ENCODE assay signal across 7 mouse cellular contexts in the genomic region with DNA sequence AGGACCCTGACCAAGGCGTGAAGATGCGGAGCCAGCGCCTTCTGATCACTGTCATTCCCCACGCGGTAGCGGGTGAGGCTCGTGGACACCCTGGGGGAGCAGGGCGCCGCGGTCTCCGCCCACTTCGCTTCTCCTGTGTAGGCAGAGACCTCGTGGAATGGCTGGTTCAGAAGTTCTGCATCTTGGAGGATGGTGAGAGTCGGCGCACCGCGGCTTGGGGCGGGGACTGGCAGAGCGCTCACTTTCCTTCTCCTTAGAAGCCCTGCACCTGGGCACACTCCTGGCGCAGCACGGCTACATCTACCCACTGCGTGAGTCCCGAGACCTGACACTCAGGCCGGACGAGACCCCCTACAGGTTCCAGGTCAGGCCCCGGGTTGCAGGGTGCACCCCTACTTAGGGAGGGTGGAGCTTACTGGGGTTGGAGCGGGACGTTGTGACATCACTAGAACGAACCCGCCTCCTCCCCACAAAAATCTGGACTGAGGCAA. TPM values are rescaled to one million over a fixed set of nuclear protein-coding genes. Genes with fewer than 3 reads are reported as not detected.
DNase-seq lines count a peak whose midpoint lies in the region; ATAC-seq and TF ChIP-seq lines count a peak whose summit lies in the region.

No protein-coding gene starts in this region.

- no peak for TF ChIP-seq EP300 in ES-Bruce4 (IDR thresholded peaks at IDR 0.05; ENCODE audit: insufficient read depth, low read depth, low read length)

- peak overlapping the region; percentile 50 for H3K9ac ChIP-seq in ES-Bruce4 (ENCODE audit: low read depth, poor library complexity, severe bottlenecking)
- H3K9ac ChIP-seq in forebrain, embryonic 11.5 days (ENCODE audit: low read length) = no peak overlapping the region; the same call in none of the 2 replicates
- H3K9ac ChIP-seq in stomach, embryonic 15.5 days = peak overlapping the region; percentile 10; the same call in 1 of the 2 replicates

- H3K27me3 ChIP-seq in ES-Bruce4 (ENCODE audit: control insufficient read depth, insufficient read depth, low read length, poor library complexity, severe bottlenecking) = no peaks in the 10 kb centered on the region; the same call in 1 of the 2 replicates
- peaks cover 44% of the 10 kb centered on the region for H3K27me3 ChIP-seq in forebrain, embryonic 11.5 days (ENCODE audit: control insufficient read depth, insufficient read depth, low read length)
- peaks cover 54% of the 10 kb centered on the region for H3K27me3 ChIP-seq in stomach, embryonic 15.5 days (replicated peaks)

- no peak overlapping the region for H3K27ac ChIP-seq in ES-Bruce4 (ENCODE audit: insufficient read depth, low read length)
- H3K27ac ChIP-seq in forebrain, embryonic 11.5 days (ENCODE audit: low read depth, low read length) = no peak overlapping the region
- H3K27ac ChIP-seq in macrophage = no peak overlapping the region
- no peak overlapping the region for H3K27ac ChIP-seq in stomach, embryonic 15.5 days

- H3K36me3 ChIP-seq in ES-Bruce4 (ENCODE audit: control insufficient read depth, insufficient read depth, low read length, poor library complexity, severe bottlenecking) (no peaks in the 10 kb centered on the region), macrophage (ENCODE audit: inconsistent target) (no peaks in the 10 kb centered on the region)
- H3K36me3 ChIP-seq in forebrain, embryonic 11.5 days (ENCODE audit: control insufficient read depth, insufficient read depth, low read length) = no peaks in the 10 kb centered on the region
- no peaks in the 10 kb centered on the region for H3K36me3 ChIP-seq in stomach, embryonic 15.5 days

- peaks cover 4% of the 10 kb centered on the region for H3K4me1 ChIP-seq in ES-Bruce4 (ENCODE audit: control insufficient read depth, insufficient read depth, low read length)
- peaks cover 17% of the 10 kb centered on the region for H3K4me1 ChIP-seq in forebrain, embryonic 11.5 days (replicated peaks; ENCODE audit: control insufficient read depth, insufficient read depth, low read length)
- peaks cover 21% of the 10 kb centered on the region for H3K4me1 ChIP-seq in stomach, embryonic 15.5 days

- H3K79me2 ChIP-seq in macrophage (ENCODE audit: inconsistent target) = no peaks in the 10 kb centered on the region

- WGBS in forebrain, embryonic 11.5 days = under 1% methylated on average over 30 of the region's 30 CpGs
- 1% methylated on average over 27 of the region's 30 CpGs for WGBS in macrophage (ENCODE audit: missing documents)
- WGBS in stomach, embryonic 15.5 days = 1% methylated on average over 30 of the region's 30 CpGs

- no peaks in the 10 kb centered on the region for H3K9me3 ChIP-seq in ES-Bruce4 (replicated peaks; ENCODE audit: control insufficient read depth, insufficient read depth, low read length, poor library complexity, severe bottlenecking)
- H3K9me3 ChIP-seq in forebrain, embryonic 11.5 days (ENCODE audit: control insufficient read depth, low read length) = no peaks in the 10 kb centered on the region
- H3K9me3 ChIP-seq in stomach, embryonic 15.5 days = no peaks in the 10 kb centered on the region

- TF ChIP-seq POLR2A in ES-Bruce4 (IDR thresholded peaks at IDR 0.05; ENCODE audit: insufficient read depth, low read length) = no peak

- H3K4me3 ChIP-seq in ES-Bruce4 (ENCODE audit: low read depth, low read length) (peak overlapping the region; percentile 94), macrophage (ENCODE audit: inconsistent target) (peak overlapping the region; percentile 54)
- H3K4me3 ChIP-seq in forebrain, embryonic 11.5 days (ENCODE audit: low read depth, low read length) = peak overlapping the region; percentile 34
- H3K4me3 ChIP-seq in stomach, embryonic 15.5 days (replicated peaks) = peak overlapping the region; percentile 53

- peak; percentile 43 to 68 for DNase-seq in adrenal gland, adult 18-20 months (ENCODE audit: low spot score in 2 of 2)
- no peak for DNase-seq in forebrain, embryonic 11.5 days (ENCODE audit: low spot score)
- peak; percentile 63 for DNase-seq in induced T-regulatory cell, adult 2 months (ENCODE audit: low read depth)
- DNase-seq in left cerebral cortex, adult 8-10 months (ENCODE audit: low spot score in 2 of 2) = peak; percentile 64 to 67

- peak overlapping the region; percentile 74 for H3K4me2 ChIP-seq in forebrain, embryonic 11.5 days (ENCODE audit: low read depth, low read length, severe bottlenecking)
- peak overlapping the region; percentile 96 for H3K4me2 ChIP-seq in stomach, embryonic 15.5 days

- ATAC-seq in forebrain, embryonic 11.5 days (replicated peaks; ENCODE audit: low FRiP score) = no peak
- no peak for ATAC-seq in stomach, embryonic 15.5 days (ENCODE audit: insufficient read depth, low FRiP score, low read depth)

- no peak for TF ChIP-seq CTCF in ES-Bruce4 (IDR thresholded peaks at IDR 0.05; ENCODE audit: low read depth, low read length)

RNA-seq across cellular contexts. Expression of gene Rgs11, which starts 0.6 kb away (rescaled TPM):
- polyA plus RNA-seq in ES-Bruce4 (2011; ENCODE audit: insufficient read depth, insufficient read length, low read depth, missing spikeins) (2.4 and 4.2 TPM in 2 replicates), macrophage (2018) (0.07 to 1.2 TPM (median 0.88 TPM) in 3 replicates)
- 10 to 100 TPM; 40.8 to 47.1 TPM for total RNA-seq in adrenal gland, adult 18-20 months (2021)
- polyA plus RNA-seq in forebrain, embryonic 11.5 days (2014; fragmentation: Nextera tagmentation; extraction: Ambion mirVana) = 0.96 and 2.5 TPM in 2 replicates
- total RNA-seq in left cerebral cortex, adult 8-10 months (2022) = 10 to 100 TPM; 34.5 to 49.5 (median 46.8) TPM
- 10 to 100 TPM in 9 of 26 experiments, 1 to 10 TPM in 7, under 1 TPM in 8, not detected in 2; 0.45 to 22.3 (median 5.9) TPM for total RNA-seq in macrophage (2018; cell fraction: chromatin; rRNA removed)
- total RNA-seq in macrophage (2018; cell fraction: cytosol; rRNA removed) = under 1 TPM in 12 of 26 experiments, not detected in 14; 0.05 to 0.93 (median 0.26) TPM
- 10 to 100 TPM in 8 of 26 experiments, 1 to 10 TPM in 7, under 1 TPM in 9, not detected in 2; 0.24 to 24.9 (median 5.2) TPM for total RNA-seq in macrophage (2018; cell fraction: nucleus; rRNA removed)
- 27.2 and 32.1 TPM in 2 replicates for polyA plus RNA-seq in stomach, embryonic 15.5 days (2015; fragmentation: Nextera tagmentation; extraction: Ambion mirVana)

RNA-seq across cellular contexts. Expression of gene Arhgdig, which starts 4.2 kb away (rescaled TPM):
- polyA plus RNA-seq in ES-Bruce4 (2011; ENCODE audit: insufficient read depth, insufficient read length, low read depth, missing spikeins) (9.5 and 9.8 TPM in 2 replicates), macrophage (2018) (not detected in 3 replicates)
- total RNA-seq in adrenal gland, adult 18-20 months (2021) = 10 to 100 TPM; 12.7 to 13.2 TPM
- 4.7 and 7.4 TPM in 2 replicates for polyA plus RNA-seq in forebrain, embryonic 11.5 days (2014; fragmentation: Nextera tagmentation; extraction: Ambion mirVana)
- total RNA-seq in left cerebral cortex, adult 8-10 months (2022) = 10 to 100 TPM; 86.9 to 98.2 (median 93.2) TPM
- not detected for total RNA-seq in macrophage (2018; cell fraction: chromatin; rRNA removed)
- not detected for total RNA-seq in macrophage (2018; cell fraction: cytosol; rRNA removed)
- total RNA-seq in macrophage (2018; cell fraction: nucleus; rRNA removed) = not detected
- 118 and 143 TPM in 2 replicates for polyA plus RNA-seq in stomach, embryonic 15.5 days (2015; fragmentation: Nextera tagmentation; extraction: Ambion mirVana)

RNA-seq across cellular contexts. Expression of gene Pdia2, which starts 4.5 kb away (rescaled TPM):
- polyA plus RNA-seq in ES-Bruce4 (2011; ENCODE audit: insufficient read depth, insufficient read length, low read depth, missing spikeins) (0.43 TPM in 1 of 2 replicates, not detected in the other), macrophage (2018) (not detected in 3 replicates)
- total RNA-seq in adrenal gland, adult 18-20 months (2021) = under 1 TPM; 0.70 to 0.96 TPM
- 0.52 and 0.68 TPM in 2 replicates for polyA plus RNA-seq in forebrain, embryonic 11.5 days (2014; fragmentation: Nextera tagmentation; extraction: Ambion mirVana)
- under 1 TPM; 0.37 to 0.57 (median 0.46) TPM for total RNA-seq in left cerebral cortex, adult 8-10 months (2022)
- total RNA-seq in macrophage (2018; cell fraction: chromatin; rRNA removed) = not detected
- not detected for total RNA-seq in macrophage (2018; cell fraction: cytosol; rRNA removed)
- not detected for total RNA-seq in macrophage (2018; cell fraction: nucleus; rRNA removed)
- polyA plus RNA-seq in stomach, embryonic 15.5 days (2015; fragmentation: Nextera tagmentation; extraction: Ambion mirVana) = 121 and 146 TPM in 2 replicates

RNA-seq across cellular contexts. Expression of gene Fam234a, which starts 40.7 kb away (rescaled TPM):
- polyA plus RNA-seq in ES-Bruce4 (2011; ENCODE audit: insufficient read depth, insufficient read length, low read depth, missing spikeins) (23.7 and 26.6 TPM in 2 replicates), macrophage (2018) (73.6 to 152 TPM (median 101 TPM) in 3 replicates)
- 100 to 1,000 TPM; 112 to 124 TPM for total RNA-seq in adrenal gland, adult 18-20 months (2021)
- polyA plus RNA-seq in forebrain, embryonic 11.5 days (2014; fragmentation: Nextera tagmentation; extraction: Ambion mirVana) = 21.3 and 24.1 TPM in 2 replicates
- total RNA-seq in left cerebral cortex, adult 8-10 months (2022) = 10 to 100 TPM; 21.9 to 23.3 (median 22.3) TPM
- 100 to 1,000 TPM in 2 of 26 experiments, 10 to 100 TPM in 24; 12.4 to 114 (median 48.7) TPM for total RNA-seq in macrophage (2018; cell fraction: chromatin; rRNA removed)
- total RNA-seq in macrophage (2018; cell fraction: cytosol; rRNA removed) = 100 to 1,000 TPM in 25 of 26 experiments, 10 to 100 TPM in 1; 95.8 to 167 (median 130) TPM
- 100 to 1,000 TPM in 23 of 26 experiments, 10 to 100 TPM in 3; 37.4 to 192 (median 141) TPM for total RNA-seq in macrophage (2018; cell fraction: nucleus; rRNA removed)
- polyA plus RNA-seq in stomach, embryonic 15.5 days (2015; fragmentation: Nextera tagmentation; extraction: Ambion mirVana) = 73.6 and 75.6 TPM in 2 replicates

RNA-seq across cellular contexts. Expression of gene Luc7l, which starts 49.3 kb away (rescaled TPM):
- polyA plus RNA-seq in ES-Bruce4 (2011; ENCODE audit: insufficient read depth, insufficient read length, low read depth, missing spikeins) = 105 and 110 TPM in 2 replicates
- 10 to 100 TPM; 61.9 to 81.4 TPM for total RNA-seq in adrenal gland, adult 18-20 months (2021)
- polyA plus RNA-seq in forebrain, embryonic 11.5 days (2014; fragmentation: Nextera tagmentation; extraction: Ambion mirVana) = 134 and 151 TPM in 2 replicates
- 10 to 100 TPM; 72.2 to 78.2 (median 75.6) TPM for total RNA-seq in left cerebral cortex, adult 8-10 months (2022)
- 100 to 1,000 TPM in 24 of 26 experiments, 10 to 100 TPM in 2; 88.5 to 241 (median 151) TPM for total RNA-seq in macrophage (2018; cell fraction: chromatin; rRNA removed)
- 10 to 100 TPM in 24 of 26 experiments, 1 to 10 TPM in 2; 9.6 to 28.3 (median 18.0) TPM for total RNA-seq in macrophage (2018; cell fraction: cytosol; rRNA removed)
- total RNA-seq in macrophage (2018; cell fraction: nucleus; rRNA removed) = 100 to 1,000 TPM in 11 of 26 experiments, 10 to 100 TPM in 15; 54.8 to 171 (median 85.8) TPM
- 27.9 to 31.3 TPM (median 28.9 TPM) in 3 replicates for polyA plus RNA-seq in macrophage (2018)
- polyA plus RNA-seq in stomach, embryonic 15.5 days (2015; fragmentation: Nextera tagmentation; extraction: Ambion mirVana) = 91.1 and 97.0 TPM in 2 replicates

Comparison
In these comparisons a context has a peak if more than half of its experiments do, and no peak if none do; other contexts are left out.
1. H3K4me3 ChIP-seq: peak in every context shown above with its lines; median percentile 94 in ES-Bruce4; 54 in macrophage; 53 in stomach, embryonic 15.5 days; 34 in forebrain, embryonic 11.5 days.
2. RNA of gene Arhgdig, which starts 4.2 kb away (polyA plus RNA-seq): 118 to 143 TPM in stomach, embryonic 15.5 days; 9.5 to 9.8 TPM in ES-Bruce4, 4.7 to 7.4 TPM in forebrain, embryonic 11.5 days and not detected in macrophage; every median in the first group is over 10 times any median in the second.
3. RNA of gene Pdia2, which starts 4.5 kb away (polyA plus RNA-seq): 121 to 146 TPM in stomach, embryonic 15.5 days; 0.52 to 0.68 TPM in forebrain, embryonic 11.5 days, 0.43 TPM in ES-Bruce4 and not detected in macrophage; every median in the first group is over 10 times any median in the second.